ENCODE assay signal across 14 mouse cellular contexts in genomic region chr5:36292321-36292720, GRCm38 (mm10).
DNase-seq lines count a peak whose midpoint lies in the region; ATAC-seq and TF ChIP-seq lines count a peak whose summit lies in the region.
"Had no signal": no experiment of that assay in that cellular context is flagged by ENCODE, and none has a peak within 500 bp of the region (broad histone marks: within the 10 kb centered on the region; RNA-seq: fewer than 3 reads in every experiment).

No protein-coding gene starts in this region.

- 0 out of 2 replicates have a peak, but pooled peaks cover 5% of the 10 kb centered on the region for H3K4me1 ChIP-seq in stomach, embryonic 16.5 days (ENCODE audit: control insufficient read depth, insufficient read depth, low read length)
- H3K4me1 ChIP-seq in stomach, postnatal 0 days (replicated peaks; ENCODE audit: control insufficient read depth, insufficient read depth) = no peaks in the 10 kb centered on the region; the same call in 1 of the 2 replicates

- H3K27me3 ChIP-seq in stomach, embryonic 16.5 days (ENCODE audit: control insufficient read depth, insufficient read depth, low read length) = no peaks in the 10 kb centered on the region
- H3K27me3 ChIP-seq in stomach, postnatal 0 days (ENCODE audit: control insufficient read depth, insufficient read depth, low read length) = no peaks in the 10 kb centered on the region
- H3K27me3 ChIP-seq: Patski had no signal

- H3K9me3 ChIP-seq in stomach, embryonic 16.5 days (replicated peaks; ENCODE audit: control insufficient read depth, low read length) = no peaks in the 10 kb centered on the region
- no peaks in the 10 kb centered on the region for H3K9me3 ChIP-seq in stomach, postnatal 0 days (ENCODE audit: control insufficient read depth, low read length)

- ATAC-seq in stomach, embryonic 16.5 days (ENCODE audit: insufficient read depth, low FRiP score) = 0 out of 2 replicates have a peak, but pooled peaks have one; percentile 11
- no peak for ATAC-seq in stomach, postnatal 0 days (ENCODE audit: low FRiP score, low TSS enrichment)
- ATAC-seq: intestine, embryonic 16.5 days; liver, postnatal 0 days had no signal

- no peak overlapping the region for H3K4me3 ChIP-seq in stomach, embryonic 16.5 days (replicated peaks; ENCODE audit: low read length)
- no peak overlapping the region for H3K4me3 ChIP-seq in stomach, postnatal 0 days (ENCODE audit: low read depth, low read length)
- H3K4me3 ChIP-seq: myocyte had no signal

- no peak overlapping the region for H3K27ac ChIP-seq in stomach, embryonic 16.5 days (ENCODE audit: low read length)
- no peak overlapping the region for H3K27ac ChIP-seq in stomach, postnatal 0 days (replicated peaks)

- H3K36me3 ChIP-seq in stomach, embryonic 16.5 days (ENCODE audit: control insufficient read depth, insufficient read depth, low read length) = no peaks in the 10 kb centered on the region
- no peaks in the 10 kb centered on the region for H3K36me3 ChIP-seq in stomach, postnatal 0 days (ENCODE audit: control insufficient read depth, insufficient read depth, low read length)

- H3K9ac ChIP-seq in stomach, embryonic 16.5 days (ENCODE audit: low read length) = no peak overlapping the region
- no peak overlapping the region for H3K9ac ChIP-seq in stomach, postnatal 0 days (ENCODE audit: low read length)
- H3K9ac ChIP-seq: liver, postnatal 0 days had no signal

- no peak for TF ChIP-seq CTCF in stomach, postnatal 0 days (IDR thresholded peaks at IDR 0.05; ENCODE audit: low read depth)

- TF ChIP-seq EP300 in stomach, postnatal 0 days (optimal IDR thresholded peaks at IDR 0.05) = no peak

- 63% methylated on average over 9 of the region's 9 CpGs for WGBS in stomach, embryonic 16.5 days
- WGBS in stomach, postnatal 0 days = 67% methylated on average over 9 of the region's 9 CpGs

- peak; percentile 28 to 48 for DNase-seq in heart, adult 18-20 months
- no peak for DNase-seq in heart, adult 8-10 months (ENCODE audit: low spot score)
- no peak for DNase-seq in stomach, postnatal 0 days (ENCODE audit: low spot score)
- DNase-seq in heart, postnatal 4 days = peak; percentile 63
- peak; percentile 58 for DNase-seq in testis, postnatal 10 days (ENCODE audit: low spot score)
- DNase-seq in left cerebral cortex, adult 9 months (ENCODE audit: low spot score in 2 of 2) = no peak
- no peak for DNase-seq in cerebellum, postnatal 25 days
- DNase-seq: adrenal gland, adult 2 months; liver, postnatal 0 days; thymus, postnatal 25 days had no signal

- H3K4me2 ChIP-seq in stomach, embryonic 16.5 days (ENCODE audit: low read depth, low read length) = no peak overlapping the region
- no peak overlapping the region for H3K4me2 ChIP-seq in stomach, postnatal 0 days (replicated peaks; ENCODE audit: low read depth)

Comparison
In these comparisons a context has a peak if more than half of its experiments do, and no peak if none do; other contexts are left out.
1. DNase-seq: peak in heart, adult 18-20 months (2 of 2), heart, postnatal 4 days (single experiment) and testis, postnatal 10 days (single experiment); none in heart, adult 8-10 months (single experiment), stomach, postnatal 0 days (single experiment), left cerebral cortex, adult 9 months (0 of 2) and cerebellum, postnatal 25 days (0 of 2).